Mouse (Mus musculus) CH12.LX (cell line): Measurements from ENCODE around the gene Aldoc. TPM values are rescaled to one million over a fixed set of nuclear protein-coding genes. Genes with fewer than 3 reads are reported as not detected.

Source experiments
- DNase-seq: peaks from one replicate; pipeline ENCODE4 v3.0.0-alpha.2; 2013; ENCODE audit errors: extremely low read depth
- H3K27ac ChIP-seq: 2 replicates; pipeline ENCODE4 v1.5.1; 2012; ENCODE audit warnings: low read depth, mild to moderate bottlenecking, control low read depth, moderate library complexity; ENCODE audit not compliant: insufficient read depth
- H3K27me3 ChIP-seq: replicated peaks from 2 replicates; pipeline ENCODE3; 2012; ENCODE audit warnings: inconsistent platforms
- H3K36me3 ChIP-seq, 2 experiments: replicated peaks in 1 of 2; 2 replicates each; pipeline versions ENCODE3 to v1.6.1; 2012; ENCODE audit warnings: inconsistent platforms in 1 of 2, low read length in 1 of 2, mild to moderate bottlenecking in 1 of 2, mixed read lengths in 1 of 2, moderate library complexity in 1 of 2; ENCODE audit not compliant: control insufficient read depth in 1 of 2, insufficient read depth in 1 of 2
- H3K4me1 ChIP-seq, 2 experiments: 2 replicates each; pipeline ENCODE4 v1.6.1; 2012; ENCODE audit warnings: inconsistent platforms in 1 of 2, moderate library complexity in 1 of 2; ENCODE audit not compliant: insufficient read depth in 2 of 2, control insufficient read depth in 1 of 2
- H3K4me2 ChIP-seq: 2 replicates; pipeline ENCODE4 v1.6.1; 2012; ENCODE audit warnings: low read depth, mild to moderate bottlenecking, control low read depth; ENCODE audit not compliant: poor library complexity, insufficient read depth, severe bottlenecking
- H3K4me3 ChIP-seq, 3 experiments: fragments of 150-350 bp in 1 of 3; sonication (generic) in 1 of 3; replicated peaks in 1 of 3; 2 replicates each; pipeline versions ENCODE3 to v1.5.1; 2011 to 2012; ENCODE audit warnings: low read depth in 2 of 3, low read length in 2 of 3, mild to moderate bottlenecking in 2 of 3, moderate library complexity in 2 of 3, control low read depth in 1 of 3, improper control_type of control experiment in 1 of 3, inconsistent platforms in 1 of 3, mixed read lengths in 1 of 3; ENCODE audit not compliant: poor library complexity in 1 of 3
- H3K79me2 ChIP-seq: replicated peaks from 2 replicates; pipeline ENCODE4 v1.6.1; 2012; ENCODE audit warnings: mild to moderate bottlenecking, moderate library complexity; ENCODE audit not compliant: control insufficient read depth, poor library complexity, insufficient read depth, severe bottlenecking; ENCODE audit errors: extremely low read depth
- H3K9ac ChIP-seq: 2 replicates; pipeline ENCODE4 v1.6.1; 2012; ENCODE audit warnings: low read depth, mild to moderate bottlenecking, control low read depth, moderate library complexity; ENCODE audit not compliant: insufficient read depth
- H3K9me3 ChIP-seq: replicated peaks from 2 replicates; pipeline ENCODE3; 2012; ENCODE audit warnings: low read length, inconsistent platforms, mixed read lengths
- CHD2 ChIP-seq: IDR thresholded peaks from 2 replicates; pipeline ENCODE4 v1.6.1; 2011; ENCODE audit warnings: low read length, improper control_type of control experiment
- E2F4 ChIP-seq: IDR thresholded peaks from 2 replicates; pipeline ENCODE4 v1.6.1; 2011; ENCODE audit warnings: low read depth, low read length, improper control_type of control experiment; ENCODE audit not compliant: insufficient replicate concordance
- EP300 ChIP-seq: IDR thresholded peaks from 2 replicates; pipeline ENCODE4 v1.6.1; 2011; ENCODE audit warnings: low read length, improper control_type of control experiment
- ETS1 ChIP-seq: conservative IDR thresholded peaks from 2 replicates; pipeline ENCODE4 v1.6.1; 2012; ENCODE audit warnings: low read depth, mild to moderate bottlenecking, inconsistent platforms, low read length, improper control_type of control experiment, moderate library complexity
- GABPA ChIP-seq: IDR thresholded peaks from 2 replicates; pipeline ENCODE4 v1.6.1; 2012; ENCODE audit warnings: low read depth, low read length, improper control_type of control experiment, inconsistent platforms; ENCODE audit not compliant: insufficient replicate concordance
- IRF4 ChIP-seq: IDR thresholded peaks from 2 replicates; pipeline ENCODE4 v1.6.1; 2014; ENCODE audit warnings: low read depth, mild to moderate bottlenecking, inconsistent platforms, low read length, improper control_type of control experiment
- JUN ChIP-seq: IDR thresholded peaks from 2 replicates; pipeline ENCODE4 v1.6.1; 2011; ENCODE audit warnings: low read depth, mild to moderate bottlenecking, low read length, improper control_type of control experiment, moderate library complexity; ENCODE audit not compliant: insufficient read depth
- JUND ChIP-seq: conservative IDR thresholded peaks from 2 replicates; pipeline ENCODE4 v1.6.1; 2011; ENCODE audit warnings: low read depth, low read length, improper control_type of control experiment
- KAT2A ChIP-seq: IDR thresholded peaks from 2 replicates; pipeline ENCODE4 v1.6.1; 2012; ENCODE audit warnings: low read length, improper control_type of control experiment, inconsistent platforms; ENCODE audit not compliant: insufficient replicate concordance
- MAFK ChIP-seq: IDR thresholded peaks from 2 replicates; pipeline ENCODE4 v1.6.1; 2011; ENCODE audit warnings: low read length, improper control_type of control experiment; ENCODE audit not compliant: insufficient replicate concordance
- MAZ ChIP-seq: IDR thresholded peaks from 2 replicates; pipeline ENCODE4 v1.6.1; 2012; ENCODE audit warnings: low read depth, mild to moderate bottlenecking, inconsistent platforms, low read length, improper control_type of control experiment, moderate library complexity
- MEF2A ChIP-seq: IDR thresholded peaks from 2 replicates; pipeline ENCODE4 v1.6.1; 2014; ENCODE audit warnings: low read depth, mild to moderate bottlenecking, inconsistent platforms, low read length, improper control_type of control experiment, borderline replicate concordance
- MXI1 ChIP-seq: IDR thresholded peaks from 2 replicates; pipeline ENCODE4 v1.6.1; 2011; ENCODE audit warnings: mild to moderate bottlenecking, low read depth, low read length, improper control_type of control experiment
- TBP ChIP-seq: conservative IDR thresholded peaks from 2 replicates; pipeline ENCODE4 v1.6.1; 2011; ENCODE audit warnings: low read depth, low read length, improper control_type of control experiment
- TCF12 ChIP-seq: IDR thresholded peaks from 2 replicates; pipeline ENCODE4 v1.6.1; 2014; ENCODE audit warnings: low read depth, mild to moderate bottlenecking, inconsistent platforms, low read length, improper control_type of control experiment
- UBTF ChIP-seq: IDR thresholded peaks from 2 replicates; pipeline ENCODE4 v1.6.1; 2012; ENCODE audit warnings: low read depth, mild to moderate bottlenecking, inconsistent platforms, low read length, improper control_type of control experiment, moderate library complexity
- ZC3H11A ChIP-seq: IDR thresholded peaks from 2 replicates; pipeline ENCODE4 v1.6.1; 2012; ENCODE audit warnings: low read depth, mild to moderate bottlenecking, inconsistent platforms, low read length, improper control_type of control experiment
- ZMIZ1 ChIP-seq: IDR thresholded peaks from 2 replicates; pipeline ENCODE4 v1.6.1; 2012; ENCODE audit warnings: low read depth, mild to moderate bottlenecking, inconsistent platforms, low read length, improper control_type of control experiment
- dilution Hi-C: fragments of 300-500 bp; cut with MboI; formaldehyde crosslinking; loops from 2 replicates; pipeline ENCODE4 v1.14.3; 2020; ENCODE audit warnings: low sequenced_read_pairs; ENCODE audit not compliant: extremely low pct_unique_long_range_greater_than_20kb, extremely low pct_ligation_motif_present
- in situ Hi-C: fragments of 300-500 bp; cut with MboI; formaldehyde crosslinking; loops from 3 replicates; pipeline ENCODE4 v1.14.3; 2019; ENCODE audit warnings: low sequenced_read_pairs, low pct_ligation_motif_present, low pct_unique_long_range_greater_than_20kb, mixed read lengths
- polyA plus RNA-seq: library from polyadenylated mRNA; unstranded; fragments of >175 nt; gene quantifications from 2 replicates; pipeline ENCODE4 v1.2.1, GENCODE M21; 2012; ENCODE audit warnings: low read depth; ENCODE audit not compliant: insufficient read length
- total RNA-seq, 2 experiments: library from RNA; depleted of rRNA; stranded (reverse); fragments of 300-350 nt in 1 of 2; fragments of >200 nt in 1 of 2; gene quantifications; 2 replicates each; pipeline ENCODE4 v1.2.3; 2012 to 2014

Aldoc gene
- total and polyA plus RNA-seq, 3 experiments = 25.0 to 119 (median 90.2) TPM

GRCm38 (mm10) chr11:78322076-78322831 is 514 bp upstream of the Aldoc start:
- in situ Hi-C loops = no loop called here
- no peaks in the 10 kb centered on the region for H3K9me3 ChIP-seq
- H3K27me3 ChIP-seq = no peaks in the 10 kb centered on the region
- H3K4me2 ChIP-seq = peak overlapping the region; percentile 58; the same call in 1 of the 2 replicates
- H3K4me1 ChIP-seq = peaks cover 8 to 25% of the 10 kb centered on the region in 2 experiments
- H3K4me3 ChIP-seq = peak overlapping the region in 2 of 3 experiments; percentile 48 to 68
- TF ChIP-seq JUND (no peak), ZC3H11A (no peak), E2F4 (no peak), MAZ (no peak), UBTF (no peak), MAFK (no peak), MXI1 (no peak), JUN (no peak), TCF12 (no peak), CHD2 (no peak), IRF4 (no peak), EP300 (no peak), ETS1 (no peak), TBP (no peak), MEF2A (no peak), ZMIZ1 (no peak)
- no peak overlapping the region for H3K9ac ChIP-seq
- peaks cover 44 to 86% of the 10 kb centered on the region in 2 experiments for H3K36me3 ChIP-seq
- no peak for DNase-seq
- no peak overlapping the region for H3K27ac ChIP-seq
- dilution Hi-C loops = no loop called here
- H3K79me2 ChIP-seq = no peaks in the 10 kb centered on the region

GRCm38 (mm10) chr11:78324000-78324785 is 1.4 kb downstream of the Aldoc start:
- H3K27ac ChIP-seq = no peak overlapping the region
- peaks cover 29 to 66% of the 10 kb centered on the region in 2 experiments for H3K36me3 ChIP-seq
- no peak overlapping the region for H3K4me2 ChIP-seq
- no peak for TF ChIP-seq GABPA
- TF ChIP-seq KAT2A = no peak
- no peak for TF ChIP-seq MXI1
- in situ Hi-C loops (no loop called here), dilution Hi-C loops (no loop called here)
- H3K9me3 ChIP-seq = no peaks in the 10 kb centered on the region
- H3K9ac ChIP-seq = no peak overlapping the region
- H3K27me3 ChIP-seq = no peaks in the 10 kb centered on the region
- DNase-seq = no peak
- peaks cover 8 to 29% of the 10 kb centered on the region in 2 experiments for H3K4me1 ChIP-seq
- H3K4me3 ChIP-seq = no peak overlapping the region
- peaks cover 4% of the 10 kb centered on the region; the same call in 1 of the 2 replicates for H3K79me2 ChIP-seq
